Mouse (Mus musculus): ENCODE data around the gene Rhoh. TPM values are rescaled to one million over a fixed set of nuclear protein-coding genes. Genes with fewer than 3 reads are reported as not detected.

Gene Rhoh
- polyA plus RNA-seq, 1 experiment = 135 TPM

GRCm38 (mm10) chr5:65901868-65902418, 40.9 kb downstream of the Rhoh start:
- Histone ChIP-seq H3K36me3 (ENCODE audit: control insufficient read depth, insufficient read depth, low read length) (peaks cover 2% of the 10 kb centered on the region; the same call in 1 of the 2 replicates), H3K4me3 (ENCODE audit: control insufficient read depth, insufficient read depth, low read length) (no peak overlapping the region), H3K4me1 (replicated peaks; ENCODE audit: control insufficient read depth, insufficient read depth, low read length) (peaks cover 52% of the 10 kb centered on the region), H3K27ac (ENCODE audit: control insufficient read depth, insufficient read depth, low read length) (peak overlapping the region; percentile 62), H3K27me3 (ENCODE audit: control insufficient read depth, insufficient read depth, low read length) (no peaks in the 10 kb centered on the region)
- DNase-seq = no peak
- WGBS = 51% methylated on average over 10 of the region's 10 CpGs
- TF ChIP-seq POLR2A (IDR thresholded peaks at IDR 0.05; ENCODE audit: control insufficient read depth, extremely low read depth, insufficient read depth, low read length, poor library complexity) (no peak), CTCF (IDR thresholded peaks at IDR 0.05; ENCODE audit: borderline replicate concordance, control insufficient read depth, extremely low read depth, insufficient read depth, low read length, poor library complexity) (no peak)

- TF ChIP-seq POLR2A (IDR thresholded peaks at IDR 0.05; ENCODE audit: control insufficient read depth, extremely low read depth, insufficient read depth, low read length, poor library complexity) = no peak
- TF ChIP-seq CTCF (IDR thresholded peaks at IDR 0.05; ENCODE audit: borderline replicate concordance, control insufficient read depth, extremely low read depth, insufficient read depth, low read length, poor library complexity) = no peak
- H3K4me3 ChIP-seq (ENCODE audit: control insufficient read depth, insufficient read depth, low read length) = no peak overlapping the region
- DNase-seq = no peak
- no peaks in the 10 kb centered on the region for H3K36me3 ChIP-seq (ENCODE audit: control insufficient read depth, insufficient read depth, low read length)
- no peak overlapping the region for H3K27ac ChIP-seq (ENCODE audit: control insufficient read depth, insufficient read depth, low read length)
- WGBS = 89% methylated on average over 9 of the region's 9 CpGs
- H3K4me1 ChIP-seq (replicated peaks; ENCODE audit: control insufficient read depth, insufficient read depth, low read length) = peaks cover 54% of the 10 kb centered on the region
- H3K27me3 ChIP-seq (ENCODE audit: control insufficient read depth, insufficient read depth, low read length) = no peaks in the 10 kb centered on the region
Observed at GRCm38 (mm10) chr5:65902811-65903210, 41.8 kb downstream of the Rhoh start.

GRCm38 (mm10) chr5:65904476-65904875, 43.5 kb downstream of the Rhoh start:
- no peaks in the 10 kb centered on the region for H3K36me3 ChIP-seq (ENCODE audit: control insufficient read depth, insufficient read depth, low read length)
- no peaks in the 10 kb centered on the region for H3K27me3 ChIP-seq (ENCODE audit: control insufficient read depth, insufficient read depth, low read length)
- DNase-seq = peak; percentile 67
- TF ChIP-seq POLR2A (IDR thresholded peaks at IDR 0.05; ENCODE audit: control insufficient read depth, extremely low read depth, insufficient read depth, low read length, poor library complexity) = no peak
- WGBS = 37% methylated on average over 4 of the region's 4 CpGs
- no peak overlapping the region for H3K27ac ChIP-seq (ENCODE audit: control insufficient read depth, insufficient read depth, low read length)
- H3K4me3 ChIP-seq (ENCODE audit: control insufficient read depth, insufficient read depth, low read length) = no peak overlapping the region
- peaks cover 50% of the 10 kb centered on the region for H3K4me1 ChIP-seq (replicated peaks; ENCODE audit: control insufficient read depth, insufficient read depth, low read length)

GRCm38 (mm10) chr5:65908751-65909150, 47.7 kb downstream of the Rhoh start:
- WGBS = 92% methylated on average over 2 of the region's 2 CpGs
- H3K4me1 ChIP-seq (replicated peaks; ENCODE audit: control insufficient read depth, insufficient read depth, low read length) = peaks cover 50% of the 10 kb centered on the region
- no peak overlapping the region for H3K27ac ChIP-seq (ENCODE audit: control insufficient read depth, insufficient read depth, low read length)
- no peak for DNase-seq
- no peak overlapping the region for H3K4me3 ChIP-seq (ENCODE audit: control insufficient read depth, insufficient read depth, low read length)
- no peak for TF ChIP-seq CTCF (IDR thresholded peaks at IDR 0.05; ENCODE audit: borderline replicate concordance, control insufficient read depth, extremely low read depth, insufficient read depth, low read length, poor library complexity)
- no peak for TF ChIP-seq POLR2A (IDR thresholded peaks at IDR 0.05; ENCODE audit: control insufficient read depth, extremely low read depth, insufficient read depth, low read length, poor library complexity)
- H3K27me3 ChIP-seq (ENCODE audit: control insufficient read depth, insufficient read depth, low read length) = no peaks in the 10 kb centered on the region
- no peaks in the 10 kb centered on the region for H3K36me3 ChIP-seq (ENCODE audit: control insufficient read depth, insufficient read depth, low read length)

GRCm38 (mm10) chr5:65909321-65909720, 48.3 kb downstream of the Rhoh start:
- 33% methylated on average over 4 of the region's 4 CpGs for WGBS
- Histone ChIP-seq H3K27ac (ENCODE audit: control insufficient read depth, insufficient read depth, low read length) (peak overlapping the region; percentile 92), H3K4me1 (replicated peaks; ENCODE audit: control insufficient read depth, insufficient read depth, low read length) (peaks cover 50% of the 10 kb centered on the region), H3K4me3 (ENCODE audit: control insufficient read depth, insufficient read depth, low read length) (peak overlapping the region; percentile 5; the same call in 1 of the 2 replicates), H3K36me3 (ENCODE audit: control insufficient read depth, insufficient read depth, low read length) (no peaks in the 10 kb centered on the region), H3K27me3 (ENCODE audit: control insufficient read depth, insufficient read depth, low read length) (no peaks in the 10 kb centered on the region)
- DNase-seq = no peak
- TF ChIP-seq POLR2A (IDR thresholded peaks at IDR 0.05; ENCODE audit: control insufficient read depth, extremely low read depth, insufficient read depth, low read length, poor library complexity) (no peak), CTCF (IDR thresholded peaks at IDR 0.05; ENCODE audit: borderline replicate concordance, control insufficient read depth, extremely low read depth, insufficient read depth, low read length, poor library complexity) (no peak)

- Histone ChIP-seq H3K4me1 (replicated peaks; ENCODE audit: control insufficient read depth, insufficient read depth, low read length) (peaks cover 44% of the 10 kb centered on the region), H3K27me3 (ENCODE audit: control insufficient read depth, insufficient read depth, low read length) (no peaks in the 10 kb centered on the region), H3K36me3 (ENCODE audit: control insufficient read depth, insufficient read depth, low read length) (no peaks in the 10 kb centered on the region), H3K27ac (ENCODE audit: control insufficient read depth, insufficient read depth, low read length) (peak overlapping the region; percentile 99), H3K4me3 (ENCODE audit: control insufficient read depth, insufficient read depth, low read length) (peak overlapping the region; percentile 51)
- peak; percentile 77; the same call in 1 of the 2 replicates for TF ChIP-seq POLR2A (IDR thresholded peaks at IDR 0.05; ENCODE audit: control insufficient read depth, extremely low read depth, insufficient read depth, low read length, poor library complexity)
- TF ChIP-seq CTCF (IDR thresholded peaks at IDR 0.05; ENCODE audit: borderline replicate concordance, control insufficient read depth, extremely low read depth, insufficient read depth, low read length, poor library complexity) = 0 out of 2 replicates have a peak, but pooled peaks have one; percentile 36
- DNase-seq = peak; percentile 84
- 4% methylated on average over 4 of the region's 4 CpGs for WGBS
Observed at GRCm38 (mm10) chr5:65910398-65910797, 49.4 kb downstream of the Rhoh start.

GRCm38 (mm10) chr5:65911676-65912075, 50.7 kb downstream of the Rhoh start:
- no peaks in the 10 kb centered on the region for H3K36me3 ChIP-seq (ENCODE audit: control insufficient read depth, insufficient read depth, low read length)
- peak; percentile 68 for DNase-seq
- H3K27me3 ChIP-seq (ENCODE audit: control insufficient read depth, insufficient read depth, low read length) = no peaks in the 10 kb centered on the region
- peak overlapping the region; percentile 51 for H3K4me3 ChIP-seq (ENCODE audit: control insufficient read depth, insufficient read depth, low read length)
- 6% methylated on average over 7 of the region's 7 CpGs for WGBS
- 0 out of 2 replicates have a peak, but pooled peaks have one; percentile 16 for TF ChIP-seq CTCF (IDR thresholded peaks at IDR 0.05; ENCODE audit: borderline replicate concordance, control insufficient read depth, extremely low read depth, insufficient read depth, low read length, poor library complexity)
- TF ChIP-seq POLR2A (IDR thresholded peaks at IDR 0.05; ENCODE audit: control insufficient read depth, extremely low read depth, insufficient read depth, low read length, poor library complexity) = peak; percentile 63
- H3K27ac ChIP-seq (ENCODE audit: control insufficient read depth, insufficient read depth, low read length) = peak overlapping the region; percentile 99
- peaks cover 44% of the 10 kb centered on the region for H3K4me1 ChIP-seq (replicated peaks; ENCODE audit: control insufficient read depth, insufficient read depth, low read length)
